Mouse (Mus musculus) thymus, adult 2 months (tissue): ENCODE measurements around the gene Snx8.

ENCODE experiments used
- CTCF ChIP-seq: fragments of 200-500 bp; IDR thresholded peaks from 2 replicates; pipeline ENCODE4 v1.5.1; 2012; ENCODE audit warnings: mild to moderate bottlenecking, control low read depth, low read length, moderate library complexity, borderline replicate concordance; ENCODE audit not compliant: control insufficient read depth, poor library complexity, insufficient read depth; ENCODE audit errors: extremely low read depth
- POLR2A ChIP-seq: fragments of 200-500 bp; IDR thresholded peaks from 2 replicates; pipeline ENCODE4 v1.6.1; 2012; ENCODE audit warnings: mild to moderate bottlenecking, low read length, control low read depth, moderate library complexity; ENCODE audit not compliant: control insufficient read depth, poor library complexity, insufficient read depth; ENCODE audit errors: extremely low read depth

DNA sequence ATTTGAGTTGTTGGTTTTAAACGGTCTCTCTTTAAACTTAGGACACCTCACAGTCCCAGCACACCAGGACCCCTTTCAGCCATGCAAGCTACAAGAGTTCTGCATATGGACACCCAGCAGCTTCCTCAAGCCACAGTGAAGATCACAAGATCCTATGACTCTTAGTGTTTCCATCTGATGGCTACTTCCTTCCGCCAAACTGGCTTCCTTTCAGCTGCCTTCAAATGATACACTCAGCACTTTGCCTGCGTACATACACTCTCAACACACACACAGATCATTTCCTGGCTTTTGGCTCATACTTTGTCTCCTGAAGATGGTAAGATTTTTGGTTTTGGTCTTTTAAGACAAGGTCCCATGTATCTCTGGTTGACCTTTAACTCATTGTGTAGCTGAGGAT is 3.6 kb upstream of the Snx8 start:
- TF ChIP-seq POLR2A, result no peak
- TF ChIP-seq CTCF, result no peak
